Mouse (Mus musculus) limb, embryonic 14.5 days (tissue): Measurements from ENCODE around the gene Rpn2. TPM values are rescaled to one million over a fixed set of nuclear protein-coding genes. Genes with fewer than 3 reads are reported as not detected.

Source experiments
- ATAC-seq: fragments of 200-750 bp; cut with Nextera tagmentation; 2 replicates; pipeline ENCODE4 v1.8.0; 2017; ENCODE audit warnings: low read depth, moderate number of reproducible peaks, moderate TSS enrichment; ENCODE audit not compliant: low FRiP score
- DNase-seq: peaks from one replicate; pipeline ENCODE4 v3.0.0-alpha.2; 2015; ENCODE audit warnings: low spot score
- H3K27ac ChIP-seq: fragments of 300-500 bp; sonication (generic); replicated peaks from 2 replicates; pipeline ENCODE4 v1.5.1; 2014; ENCODE audit warnings: low read depth, mild to moderate bottlenecking, low read length, moderate library complexity, mixed read lengths
- H3K27me3 ChIP-seq: fragments of 300-500 bp; sonication (generic); 2 replicates; pipeline ENCODE4 v1.6.1; 2014; ENCODE audit warnings: low read length, mixed read lengths; ENCODE audit not compliant: control insufficient read depth, insufficient read depth
- H3K36me3 ChIP-seq: fragments of 300-500 bp; sonication (generic); 2 replicates; pipeline ENCODE4 v1.6.1; 2014; ENCODE audit warnings: mild to moderate bottlenecking, low read length, moderate library complexity, mixed read lengths; ENCODE audit not compliant: control insufficient read depth, insufficient read depth
- H3K4me1 ChIP-seq: fragments of 300-500 bp; sonication (generic); 2 replicates; pipeline ENCODE4 v1.6.1; 2014; ENCODE audit warnings: antibody characterized with exemption, low read length, mixed read lengths; ENCODE audit not compliant: control insufficient read depth, insufficient read depth
- H3K4me2 ChIP-seq: fragments of 300-500 bp; sonication (generic); replicated peaks from 2 replicates; pipeline ENCODE4 v1.6.1; 2014; ENCODE audit warnings: low read depth, mild to moderate bottlenecking, low read length, moderate library complexity; ENCODE audit not compliant: severe bottlenecking
- H3K4me3 ChIP-seq: fragments of 300-500 bp; sonication (generic); replicated peaks from 2 replicates; pipeline ENCODE4 v1.5.1; 2014; ENCODE audit warnings: low read length
- H3K9ac ChIP-seq: fragments of 300-500 bp; sonication (generic); 2 replicates; pipeline ENCODE4 v1.6.1; 2014; ENCODE audit warnings: mild to moderate bottlenecking, low read depth, low read length, moderate library complexity; ENCODE audit not compliant: severe bottlenecking
- H3K9me3 ChIP-seq: fragments of 300-500 bp; sonication (generic); 2 replicates; pipeline ENCODE4 v1.6.1; 2016; ENCODE audit warnings: low read length; ENCODE audit not compliant: control insufficient read depth
- POLR2A ChIP-seq: fragments of 200-500 bp; IDR thresholded peaks from 2 replicates; pipeline ENCODE4 v1.8.0; 2012; ENCODE audit warnings: inconsistent platforms, mild to moderate bottlenecking, moderate library complexity, borderline replicate concordance; ENCODE audit not compliant: insufficient read depth, insufficient read length; ENCODE audit errors: extremely low read depth
- WGBS: fragments of 180-500 bp; shearing (Covaris S2); extraction: QIAGEN DNeasy Blood & Tissue Kit; methylation state at CpG from one replicate; pipeline ENCODE4 v1.1.7; 2014; 5-methylcytosine and 5-hydroxymethylcytosine counted together
- polyA plus RNA-seq, 2 experiments: library from polyadenylated mRNA; depleted of rRNA in 1 of 2; stranded (reverse) in 1 of 2; unstranded in 1 of 2; fragments of >200 nt; fragmentation: Nextera tagmentation in 1 of 2; extraction: Ambion mirVana in 1 of 2; gene quantifications; 2 replicates each; pipeline versions ENCODE4 v1.2.1 to v1.2.3; 2012 to 2014

Rpn2 gene
- polyA plus RNA-seq, 2 experiments, result 307 to 329 TPM

DNA sequence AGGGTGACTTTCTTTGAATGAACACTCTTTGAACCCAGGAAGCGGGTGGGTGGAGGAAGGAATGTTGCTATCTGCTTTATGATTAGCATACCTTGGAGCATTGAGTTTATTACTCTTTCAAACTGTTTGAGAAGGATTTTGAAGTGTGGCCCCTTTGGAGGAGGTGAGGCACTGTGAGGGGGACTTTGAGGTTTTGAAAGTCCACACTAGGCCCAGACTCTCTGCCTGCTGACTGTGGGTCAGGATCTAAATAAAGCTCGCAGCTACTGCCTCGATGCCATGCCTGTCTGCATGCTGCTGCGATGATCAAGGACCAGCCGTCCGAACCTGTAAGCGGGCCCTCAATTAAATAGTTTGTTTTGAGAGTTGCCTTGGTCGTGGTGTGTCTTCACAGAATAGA lies 96.2 kb downstream of the Rpn2 start:
- Histone ChIP-seq H3K9ac (no peak overlapping the region), H3K27ac (no peak overlapping the region), H3K4me2 (no peak overlapping the region), H3K9me3 (no peaks in the 10 kb centered on the region), H3K27me3 (no peaks in the 10 kb centered on the region), H3K4me3 (no peak overlapping the region), H3K36me3 (peaks cover 22% of the 10 kb centered on the region), H3K4me1 (peaks cover 7% of the 10 kb centered on the region; the same call in 1 of the 2 replicates)
- TF ChIP-seq POLR2A, result no peak
- no peak for DNase-seq
- ATAC-seq, result no peak
- 48% methylated on average over 8 of the region's 8 CpGs for WGBS

Other genes with a start within 250 kb of the Rpn2 start
- 14.2 and 22.8 TPM in 2 replicates for gene Soga1, start 199.8 kb upstream of the Rpn2 start, polyA plus RNA-seq (2012; rRNA removed)
- 5.5 and 7.9 TPM in 2 replicates for gene Soga1, start 199.8 kb upstream of the Rpn2 start, polyA plus RNA-seq (2014; fragmentation: Nextera tagmentation; extraction: Ambion mirVana)
- gene Tldc2, start 192.0 kb upstream of the Rpn2 start, polyA plus RNA-seq (2012; rRNA removed), result not detected in 2 replicates
- not detected in 2 replicates for gene Tldc2, start 192.0 kb upstream of the Rpn2 start, polyA plus RNA-seq (2014; fragmentation: Nextera tagmentation; extraction: Ambion mirVana)
- 33.6 and 34.4 TPM in 2 replicates for gene Samhd1, start 143.8 kb upstream of the Rpn2 start, polyA plus RNA-seq (2012; rRNA removed)
- 24.3 and 28.5 TPM in 2 replicates for gene Samhd1, start 143.8 kb upstream of the Rpn2 start, polyA plus RNA-seq (2014; fragmentation: Nextera tagmentation; extraction: Ambion mirVana)
- gene Rbl1, start 74.5 kb upstream of the Rpn2 start, polyA plus RNA-seq (2012; rRNA removed), result 19.7 and 19.9 TPM in 2 replicates
- 20.2 and 20.4 TPM in 2 replicates for gene Rbl1, start 74.5 kb upstream of the Rpn2 start, polyA plus RNA-seq (2014; fragmentation: Nextera tagmentation; extraction: Ambion mirVana)
- gene Mroh8, start 532 bp downstream of the Rpn2 start, polyA plus RNA-seq (2012; rRNA removed), result 0.18 and 0.24 TPM in 2 replicates
- 0.35 and 0.36 TPM in 2 replicates for gene Mroh8, start 532 bp downstream of the Rpn2 start, polyA plus RNA-seq (2014; fragmentation: Nextera tagmentation; extraction: Ambion mirVana)
- gene Ghrh, start 68.5 kb downstream of the Rpn2 start, polyA plus RNA-seq (2012; rRNA removed), result 0.54 and 0.65 TPM in 2 replicates
- 0.56 TPM in 1 of 2 replicates, not detected in the other for gene Ghrh, start 68.5 kb downstream of the Rpn2 start, polyA plus RNA-seq (2014; fragmentation: Nextera tagmentation; extraction: Ambion mirVana)
- 80.4 and 82.3 TPM in 2 replicates for gene Manbal, start 88.6 kb downstream of the Rpn2 start, polyA plus RNA-seq (2012; rRNA removed)
- 47.1 and 52.8 TPM in 2 replicates for gene Manbal, start 88.6 kb downstream of the Rpn2 start, polyA plus RNA-seq (2014; fragmentation: Nextera tagmentation; extraction: Ambion mirVana)
- 43.6 and 56.3 TPM in 2 replicates for gene Src, start 139.4 kb downstream of the Rpn2 start, polyA plus RNA-seq (2012; rRNA removed)
- 15.9 and 17.2 TPM in 2 replicates for gene Src, start 139.4 kb downstream of the Rpn2 start, polyA plus RNA-seq (2014; fragmentation: Nextera tagmentation; extraction: Ambion mirVana)